Mouse (Mus musculus) small intestine, adult 2 months (tissue): ENCODE measurements at regions not wholly inside any gene's neighbourhood (a gene's known extent, or its start where the extent isn't known, plus 50 kb on each side); places are given as distances from the start of the nearest gene placed in this dataset.

Source experiments
- H3K27ac ChIP-seq: fragments of 200-500 bp; 2 replicates; pipeline ENCODE4 v1.5.1; 2012; ENCODE audit warnings: low read depth, low read length, control low read depth, inconsistent platforms; ENCODE audit not compliant: insufficient read depth
- H3K27me3 ChIP-seq: fragments of 200-500 bp; 2 replicates; pipeline ENCODE4 v1.6.1; 2012; ENCODE audit warnings: mild to moderate bottlenecking, moderate library complexity, low read length, inconsistent platforms; ENCODE audit not compliant: control insufficient read depth, insufficient read depth
- H3K36me3 ChIP-seq: fragments of 200-500 bp; 2 replicates; pipeline ENCODE4 v1.6.1; 2012; ENCODE audit warnings: mild to moderate bottlenecking, low read length, control low read depth, inconsistent platforms; ENCODE audit not compliant: control insufficient read depth, insufficient read depth
- H3K4me1 ChIP-seq: fragments of 200-500 bp; 2 replicates; pipeline ENCODE4 v1.6.1; 2012; ENCODE audit warnings: low read length, inconsistent platforms, mixed read lengths; ENCODE audit not compliant: control insufficient read depth, insufficient read depth, insufficient read length
- H3K4me3 ChIP-seq: fragments of 200-500 bp; 2 replicates; pipeline ENCODE4 v1.5.1; 2012; ENCODE audit warnings: low read depth, mild to moderate bottlenecking, control low read depth, inconsistent platforms, low read length, moderate library complexity
- CTCF ChIP-seq: fragments of 200-500 bp; IDR thresholded peaks from 2 replicates; pipeline ENCODE4 v1.5.1; 2012; ENCODE audit warnings: low read depth, mild to moderate bottlenecking, control low read depth, inconsistent platforms, low read length, moderate library complexity, mixed read lengths; ENCODE audit not compliant: insufficient replicate concordance, insufficient read length; ENCODE audit errors: extremely low read depth
- POLR2A ChIP-seq: fragments of 200-500 bp; IDR thresholded peaks from 2 replicates; pipeline ENCODE4 v1.6.1; 2012; ENCODE audit warnings: low read depth, mild to moderate bottlenecking, control low read depth, inconsistent platforms, low read length, moderate library complexity
- WGBS: fragments of 180-500 bp; shearing (Covaris S2); methylation state at CpG from one replicate; pipeline ENCODE4 v1.1.7; 2018; 5-methylcytosine and 5-hydroxymethylcytosine counted together

GRCm38 (mm10) chr10:117557666-117558065, 71.6 kb upstream of the Cpm start:
- no peaks in the 10 kb centered on the region for H3K36me3 ChIP-seq
- H3K27me3 ChIP-seq: no peaks in the 10 kb centered on the region
- H3K4me1 ChIP-seq: peaks cover 4% of the 10 kb centered on the region
- WGBS: 94% methylated on average over 1 of the region's 1 CpGs
- TF ChIP-seq CTCF: no peak
- no peak for TF ChIP-seq POLR2A
- no peak overlapping the region for H3K4me3 ChIP-seq
- no peak overlapping the region for H3K27ac ChIP-seq

DNA sequence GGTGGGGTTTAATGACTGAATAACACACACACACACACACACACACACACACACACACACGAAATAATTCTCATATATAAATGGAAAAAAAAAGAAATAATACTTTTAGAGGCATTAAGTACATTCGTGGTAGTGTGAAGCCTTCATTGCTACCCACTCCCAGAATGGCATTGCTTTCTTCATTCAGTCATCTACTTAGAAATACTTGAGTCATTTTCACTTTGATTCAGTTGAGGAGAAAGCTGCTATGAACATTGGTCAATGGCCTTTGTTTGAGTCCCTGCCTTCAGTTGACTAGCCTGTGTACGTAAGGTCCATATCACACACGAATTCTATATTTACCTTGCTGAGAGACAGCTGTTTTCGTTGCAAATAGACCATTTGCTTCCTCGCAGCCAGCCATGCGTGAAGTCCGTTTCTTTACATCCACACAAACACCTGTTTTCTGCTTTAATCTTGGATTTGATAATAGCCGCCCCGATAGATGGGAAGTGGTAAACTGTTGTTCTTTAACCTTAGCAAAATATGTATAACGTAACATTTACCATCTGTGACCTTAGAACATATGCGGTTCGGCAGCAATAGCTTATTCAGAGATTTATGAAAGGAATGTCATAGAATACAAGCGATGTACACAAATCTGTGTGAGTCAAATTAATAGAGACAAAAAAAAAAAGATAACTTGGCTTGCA, 72.3 kb upstream of the Cpm start:
- Histone ChIP-seq H3K36me3 (no peaks in the 10 kb centered on the region), H3K4me3 (no peak overlapping the region), H3K27ac (no peak overlapping the region), H3K27me3 (no peaks in the 10 kb centered on the region), H3K4me1 (no peaks in the 10 kb centered on the region; the same call in 1 of the 2 replicates)
- TF ChIP-seq CTCF: no peak
- no peak for TF ChIP-seq POLR2A
- WGBS: 34% methylated on average over 14 of the region's 14 CpGs

- no peaks in the 10 kb centered on the region; the same call in 1 of the 2 replicates for H3K4me1 ChIP-seq
- no peaks in the 10 kb centered on the region for H3K36me3 ChIP-seq
- TF ChIP-seq CTCF (no peak), POLR2A (no peak)
- H3K4me3 ChIP-seq: no peak overlapping the region
- no peaks in the 10 kb centered on the region for H3K27me3 ChIP-seq
- WGBS: 23% methylated on average over 15 of the region's 15 CpGs
- H3K27ac ChIP-seq: no peak overlapping the region
Observed at GRCm38 (mm10) chr10:117556027-117556789, 73.1 kb upstream of the Cpm start.

DNA sequence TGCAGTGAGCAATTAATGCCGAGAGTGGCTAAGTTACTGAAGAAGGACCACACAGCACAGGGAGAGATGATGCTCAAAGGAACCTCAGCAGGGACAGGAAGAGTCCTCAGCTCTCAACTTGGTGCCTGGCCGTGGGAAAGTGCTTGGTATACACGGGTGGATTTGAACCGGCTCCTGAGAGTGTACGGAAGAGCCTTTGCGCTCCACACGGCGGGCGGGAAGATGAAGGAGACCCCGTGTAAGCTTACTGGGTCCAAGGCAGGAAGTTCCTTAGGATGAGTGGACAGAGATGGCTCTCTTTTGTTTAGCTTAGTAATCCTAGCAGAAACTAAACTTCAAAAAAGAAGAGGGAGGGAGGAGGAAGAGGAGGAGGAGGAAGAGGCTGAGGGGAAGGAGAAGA, 73.8 kb upstream of the Cpm start:
- Histone ChIP-seq H3K4me3 (no peak overlapping the region), H3K27ac (no peak overlapping the region), H3K4me1 (no peaks in the 10 kb centered on the region; the same call in 1 of the 2 replicates), H3K27me3 (no peaks in the 10 kb centered on the region), H3K36me3 (no peaks in the 10 kb centered on the region)
- 86% methylated on average over 10 of the region's 10 CpGs for WGBS
- TF ChIP-seq POLR2A: no peak

DNA sequence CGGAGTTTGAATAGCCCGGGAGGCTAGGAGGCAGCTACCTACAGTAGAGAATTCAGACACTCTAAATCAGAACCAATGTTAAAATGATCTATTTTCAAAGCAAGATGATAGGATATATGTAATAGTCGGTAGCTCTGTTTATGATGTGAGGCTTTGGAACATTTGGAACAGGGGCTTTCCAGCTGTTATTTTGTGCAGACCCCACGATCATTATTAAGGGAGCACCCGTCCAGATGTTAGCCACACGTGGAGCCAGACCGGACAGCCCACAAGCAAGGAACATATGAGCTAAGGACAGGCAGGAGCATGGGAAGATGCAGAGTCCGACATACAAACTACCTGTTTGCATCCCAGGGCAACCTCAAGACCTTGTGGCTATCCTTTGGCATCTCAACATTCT, 74.3 kb upstream of the Cpm start:
- H3K27me3 ChIP-seq: no peaks in the 10 kb centered on the region
- no peaks in the 10 kb centered on the region for H3K36me3 ChIP-seq
- no peak overlapping the region for H3K27ac ChIP-seq
- no peak overlapping the region for H3K4me3 ChIP-seq
- H3K4me1 ChIP-seq: no peaks in the 10 kb centered on the region; the same call in 1 of the 2 replicates
- no peak for TF ChIP-seq CTCF
- TF ChIP-seq POLR2A: no peak
- WGBS: 77% methylated on average over 8 of the region's 8 CpGs

- Histone ChIP-seq H3K36me3 (no peaks in the 10 kb centered on the region), H3K4me1 (no peaks in the 10 kb centered on the region; the same call in 1 of the 2 replicates), H3K27me3 (no peaks in the 10 kb centered on the region), H3K27ac (no peak overlapping the region), H3K4me3 (no peak overlapping the region)
- WGBS: 31% methylated on average over 6 of the region's 6 CpGs
- TF ChIP-seq CTCF: no peak
- TF ChIP-seq POLR2A: no peak
Observed at GRCm38 (mm10) chr10:117554533-117554932, 74.8 kb upstream of the Cpm start.
